Mouse (Mus musculus): Measurements from ENCODE around the gene Rgs2.

DNA sequence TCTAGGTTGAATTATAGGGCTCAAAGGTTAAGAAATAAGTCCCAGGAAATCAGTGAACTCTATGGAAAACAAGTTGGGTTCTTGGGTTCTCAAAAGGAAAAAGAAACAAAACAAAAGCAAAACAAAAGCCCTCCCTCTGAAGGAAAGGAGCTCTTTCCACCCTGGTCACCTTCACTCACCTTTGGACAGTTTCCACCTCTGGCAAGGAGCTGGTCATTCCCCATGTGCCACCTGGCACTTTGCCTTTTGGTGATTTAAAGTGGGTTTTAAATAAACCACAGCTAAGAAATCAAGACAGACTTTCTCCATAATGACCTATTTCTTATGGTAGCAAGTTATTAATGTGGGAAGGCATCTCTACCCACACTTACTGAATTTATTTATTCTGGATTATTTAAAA, 23.1 kb downstream of the Rgs2 start:
- TF ChIP-seq ZC3H11A (IDR thresholded peaks at IDR 0.05; ENCODE audit: low read depth, low read length) (no peak), POLR2AphosphoS2 (IDR thresholded peaks at IDR 0.05; ENCODE audit: low read length) (no peak), ELF1 (IDR thresholded peaks at IDR 0.05; ENCODE audit: low read depth, low read length) (no peak), EP300 (IDR thresholded peaks at IDR 0.05; ENCODE audit: low read depth in 1 of 2, low read length in 2 of 2) (no peak), CTCF (IDR thresholded peaks at IDR 0.05 in 2 of 3, conservative IDR thresholded peaks at IDR 0.05 in 1 of 3; ENCODE audit: control insufficient read depth in 1 of 3, insufficient read depth in 1 of 3, low read depth in 2 of 3, low read length in 3 of 3, poor library complexity in 1 of 3, severe bottlenecking in 1 of 3) (no peak), MXI1 (IDR thresholded peaks at IDR 0.05; ENCODE audit: low read depth, low read length) (no peak), MAZ (IDR thresholded peaks at IDR 0.05; ENCODE audit: low read depth, low read length) (no peak), POLR2A (IDR thresholded peaks at IDR 0.05; ENCODE audit: control insufficient read depth in 1 of 2, insufficient read depth in 1 of 2, low read depth in 1 of 2, low read length in 2 of 2, poor library complexity in 1 of 2) (no peak), TAL1 (IDR thresholded peaks at IDR 0.05; ENCODE audit: low read length) (no peak), MAX (IDR thresholded peaks at IDR 0.05; ENCODE audit: low read length) (no peak), NRF1 (IDR thresholded peaks at IDR 0.05; ENCODE audit: insufficient read depth, low read depth, low read length, poor library complexity, severe bottlenecking) (no peak), TBP (IDR thresholded peaks at IDR 0.05; ENCODE audit: low read depth, low read length) (no peak)

Data from MEL (cell line).